Mouse (Mus musculus) G1E (cell line): ENCODE measurements around the gene Brd9.

ENCODE experiments used
- CTCF ChIP-seq: IDR thresholded peaks from 2 replicates; pipeline ENCODE4 v1.5.1; 2012; ENCODE audit warnings: low read depth, low read length, inconsistent platforms, mixed read lengths
- TAL1 ChIP-seq: conservative IDR thresholded peaks from 2 replicates; pipeline ENCODE4 v1.6.1; 2012; ENCODE audit warnings: low read depth, low read length, inconsistent platforms, mixed read lengths

DNA sequence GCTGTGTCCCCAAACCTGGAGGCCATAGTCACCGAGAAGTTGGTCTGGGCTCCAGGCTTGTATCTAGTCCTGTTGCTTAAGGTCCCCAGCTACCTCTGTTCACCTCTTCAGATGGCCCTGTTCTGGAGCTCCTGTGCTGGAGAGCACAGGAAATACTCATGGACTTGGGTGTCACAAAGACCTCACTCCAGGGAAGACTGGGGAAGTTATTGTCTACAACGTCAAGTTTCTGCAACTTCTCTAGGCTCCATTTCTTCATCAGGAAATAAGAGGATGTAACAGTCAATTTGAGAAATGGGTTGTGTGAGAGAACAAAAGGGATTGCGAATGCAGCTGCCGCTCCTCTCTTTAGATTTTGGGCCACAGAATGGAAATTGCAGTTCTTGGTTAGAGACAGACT, 58.8 kb downstream of the Brd9 start:
- TF ChIP-seq TAL1 (no peak), CTCF (no peak)
